Mouse (Mus musculus): Measurements from ENCODE around the gene Snx29. TPM values are rescaled to one million over a fixed set of nuclear protein-coding genes. Genes with fewer than 3 reads are reported as not detected.

The Snx29 gene
- total and polyA plus RNA-seq, 3 experiments: 1.2 to 3.2 (median 3.1) TPM

DNA sequence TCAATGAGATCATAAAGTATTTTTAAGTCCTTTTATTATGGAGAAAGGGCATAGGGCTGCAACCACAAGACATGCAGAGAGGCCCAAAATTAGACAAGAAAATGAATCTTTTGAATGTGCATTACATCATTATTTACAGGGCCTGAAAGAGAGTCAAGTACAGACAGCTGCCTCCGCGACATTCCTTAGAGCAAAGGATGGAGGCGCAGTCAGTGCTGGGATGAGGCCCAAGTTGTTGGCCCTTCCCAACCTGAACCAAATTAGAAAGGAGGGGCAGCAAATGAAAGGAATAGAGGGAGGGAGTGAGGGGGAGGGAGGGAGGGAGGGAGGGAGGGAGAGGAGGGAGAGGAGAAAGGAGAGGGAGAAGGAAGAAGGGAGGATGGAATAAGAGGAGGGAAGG lies 453.8 kb downstream of the Snx29 start:
- Histone ChIP-seq H3K4me1 (ENCODE audit: control insufficient read depth in 1 of 2, insufficient read depth in 2 of 2) (no peaks in the 10 kb centered on the region), H3K4me3 (replicated peaks in 1 of 3; ENCODE audit: low read depth in 2 of 3, low read length in 2 of 3, poor library complexity in 1 of 3) (no peak overlapping the region), H3K27me3 (replicated peaks) (no peaks in the 10 kb centered on the region), H3K4me2 (ENCODE audit: insufficient read depth, low read depth, poor library complexity, severe bottlenecking) (no peak overlapping the region), H3K79me2 (replicated peaks; ENCODE audit: control insufficient read depth, extremely low read depth, insufficient read depth, poor library complexity, severe bottlenecking) (no peaks in the 10 kb centered on the region), H3K27ac (ENCODE audit: insufficient read depth, low read depth) (no peak overlapping the region), H3K9ac (ENCODE audit: insufficient read depth, low read depth) (no peak overlapping the region), H3K9me3 (replicated peaks; ENCODE audit: low read length) (no peaks in the 10 kb centered on the region), H3K36me3 (replicated peaks in 1 of 2; ENCODE audit: control insufficient read depth in 1 of 2, insufficient read depth in 1 of 2, low read length in 1 of 2) (no peaks in the 10 kb centered on the region)
- dilution Hi-C loops (cut with MboI; ENCODE audit: extremely low pct_ligation_motif_present, extremely low pct_unique_long_range_greater_than_20kb, low sequenced_read_pairs): no loop called here
- TF ChIP-seq TCF12 (IDR thresholded peaks at IDR 0.05; ENCODE audit: low read depth, low read length): no peak
- TF ChIP-seq CTCF (conservative IDR thresholded peaks at IDR 0.05 in 1 of 2, IDR thresholded peaks at IDR 0.05 in 1 of 2; ENCODE audit: low read depth in 2 of 2, low read length in 2 of 2): no peak
- TF ChIP-seq MEF2A (IDR thresholded peaks at IDR 0.05; ENCODE audit: borderline replicate concordance, low read depth, low read length): no peak
- TF ChIP-seq E2F4 (IDR thresholded peaks at IDR 0.05; ENCODE audit: insufficient replicate concordance, low read depth, low read length): no peak
- TF ChIP-seq TBP (conservative IDR thresholded peaks at IDR 0.05; ENCODE audit: low read depth, low read length): no peak
- no peak for TF ChIP-seq USF1 (IDR thresholded peaks at IDR 0.05; ENCODE audit: low read depth, low read length)
- TF ChIP-seq MYC (IDR thresholded peaks at IDR 0.05; ENCODE audit: low read depth, low read length): no peak
- TF ChIP-seq JUN (IDR thresholded peaks at IDR 0.05; ENCODE audit: insufficient read depth, low read depth, low read length): no peak
- TF ChIP-seq CHD1 (IDR thresholded peaks at IDR 0.05; ENCODE audit: low read depth, low read length): no peak
- TF ChIP-seq ZNF384 (IDR thresholded peaks at IDR 0.05; ENCODE audit: low read depth, low read length): no peak
- no peak for TF ChIP-seq ZKSCAN1 (IDR thresholded peaks at IDR 0.05; ENCODE audit: borderline replicate concordance, low read depth, low read length)
- no peak for TF ChIP-seq SIN3A (IDR thresholded peaks at IDR 0.05; ENCODE audit: low read length)
- TF ChIP-seq PAX5 (IDR thresholded peaks at IDR 0.05; ENCODE audit: low read length): no peak
- no peak for TF ChIP-seq CHD2 (IDR thresholded peaks at IDR 0.05; ENCODE audit: low read length)
- TF ChIP-seq IRF4 (IDR thresholded peaks at IDR 0.05; ENCODE audit: low read depth, low read length): no peak
- TF ChIP-seq ETS1 (conservative IDR thresholded peaks at IDR 0.05; ENCODE audit: low read depth, low read length): no peak
- TF ChIP-seq NELFE (IDR thresholded peaks at IDR 0.05; ENCODE audit: low read depth, low read length): no peak
- TF ChIP-seq EP300 (IDR thresholded peaks at IDR 0.05; ENCODE audit: low read length): no peak
- no peak for TF ChIP-seq ELF1 (IDR thresholded peaks at IDR 0.05; ENCODE audit: low read depth, low read length)
- no peak for TF ChIP-seq UBTF (IDR thresholded peaks at IDR 0.05; ENCODE audit: low read depth, low read length)
- no peak for DNase-seq (ENCODE audit: extremely low read depth)
- in situ Hi-C loops (cut with MboI; ENCODE audit: low pct_ligation_motif_present, low pct_unique_long_range_greater_than_20kb, low sequenced_read_pairs): no loop called here

DNA sequence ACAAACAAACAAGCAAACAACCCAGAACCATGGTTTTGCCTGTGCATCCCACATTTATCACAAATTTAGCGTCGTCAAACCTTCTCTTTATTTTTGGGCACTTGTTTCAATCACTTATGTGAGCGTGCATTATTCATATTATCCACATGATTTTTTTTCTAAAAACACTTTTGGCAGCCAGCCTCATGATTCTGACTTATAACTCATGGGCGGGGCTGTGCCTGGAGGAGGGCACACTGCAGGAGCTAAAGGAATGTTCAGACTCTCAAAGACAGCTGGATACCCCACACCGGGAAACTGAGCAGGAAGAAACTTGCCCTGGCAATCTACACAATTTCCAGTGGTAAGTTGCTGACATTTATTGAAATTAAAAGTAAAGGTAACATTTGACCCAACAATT lies 455.5 kb downstream of the Snx29 start:
- no peaks in the 10 kb centered on the region for H3K36me3 ChIP-seq (replicated peaks in 1 of 2; ENCODE audit: control insufficient read depth in 1 of 2, insufficient read depth in 1 of 2, low read length in 1 of 2)
- DNase-seq (ENCODE audit: extremely low read depth): no peak
- no peak overlapping the region for H3K4me2 ChIP-seq (ENCODE audit: insufficient read depth, low read depth, poor library complexity, severe bottlenecking)
- in situ Hi-C loops (cut with MboI; ENCODE audit: low pct_ligation_motif_present, low pct_unique_long_range_greater_than_20kb, low sequenced_read_pairs): no loop called here
- no peaks in the 10 kb centered on the region for H3K27me3 ChIP-seq (replicated peaks)
- no peaks in the 10 kb centered on the region for H3K9me3 ChIP-seq (replicated peaks; ENCODE audit: low read length)
- H3K4me3 ChIP-seq (replicated peaks in 1 of 3; ENCODE audit: low read depth in 2 of 3, low read length in 2 of 3, poor library complexity in 1 of 3): no peak overlapping the region
- no peak for TF ChIP-seq E2F4 (IDR thresholded peaks at IDR 0.05; ENCODE audit: insufficient replicate concordance, low read depth, low read length)
- no peak for TF ChIP-seq KAT2A (IDR thresholded peaks at IDR 0.05; ENCODE audit: insufficient replicate concordance, low read length)
- TF ChIP-seq GABPA (IDR thresholded peaks at IDR 0.05; ENCODE audit: insufficient replicate concordance, low read depth, low read length): no peak
- no peak for TF ChIP-seq NELFE (IDR thresholded peaks at IDR 0.05; ENCODE audit: low read depth, low read length)
- TF ChIP-seq ZKSCAN1 (IDR thresholded peaks at IDR 0.05; ENCODE audit: borderline replicate concordance, low read depth, low read length): no peak
- no peak for TF ChIP-seq BHLHE40 (IDR thresholded peaks at IDR 0.05; ENCODE audit: low read depth, low read length)
- no peak for TF ChIP-seq USF1 (IDR thresholded peaks at IDR 0.05; ENCODE audit: low read depth, low read length)
- TF ChIP-seq USF2 (conservative IDR thresholded peaks at IDR 0.05; ENCODE audit: low read depth, low read length): no peak
- TF ChIP-seq MXI1 (IDR thresholded peaks at IDR 0.05; ENCODE audit: low read depth, low read length): no peak
- TF ChIP-seq MEF2A (IDR thresholded peaks at IDR 0.05; ENCODE audit: borderline replicate concordance, low read depth, low read length): no peak
- no peak for TF ChIP-seq IRF4 (IDR thresholded peaks at IDR 0.05; ENCODE audit: low read depth, low read length)
- TF ChIP-seq EP300 (IDR thresholded peaks at IDR 0.05; ENCODE audit: low read length): no peak
- no peak for TF ChIP-seq CHD1 (IDR thresholded peaks at IDR 0.05; ENCODE audit: low read depth, low read length)
- TF ChIP-seq CTCF (conservative IDR thresholded peaks at IDR 0.05 in 1 of 2, IDR thresholded peaks at IDR 0.05 in 1 of 2; ENCODE audit: low read depth in 2 of 2, low read length in 2 of 2): no peak
- no peak for TF ChIP-seq NRF1 (IDR thresholded peaks at IDR 0.05; ENCODE audit: low read depth, low read length)
- H3K79me2 ChIP-seq (replicated peaks; ENCODE audit: control insufficient read depth, extremely low read depth, insufficient read depth, poor library complexity, severe bottlenecking): no peaks in the 10 kb centered on the region
- no peaks in the 10 kb centered on the region for H3K4me1 ChIP-seq (ENCODE audit: control insufficient read depth in 1 of 2, insufficient read depth in 2 of 2)
- H3K27ac ChIP-seq (ENCODE audit: insufficient read depth, low read depth): no peak overlapping the region
- dilution Hi-C loops (cut with MboI; ENCODE audit: extremely low pct_ligation_motif_present, extremely low pct_unique_long_range_greater_than_20kb, low sequenced_read_pairs): no loop called here
- H3K9ac ChIP-seq (ENCODE audit: insufficient read depth, low read depth): no peak overlapping the region

All from CH12.LX (cell line).